Mouse (Mus musculus): ENCODE results near the gene Gm13083.
"Not testable (repeated sequence)": the region's sequence is repeated elsewhere in the genome, so short reads cannot be mapped to it uniquely, and the experiment has no call there.

The Gm13083 gene

DNA sequence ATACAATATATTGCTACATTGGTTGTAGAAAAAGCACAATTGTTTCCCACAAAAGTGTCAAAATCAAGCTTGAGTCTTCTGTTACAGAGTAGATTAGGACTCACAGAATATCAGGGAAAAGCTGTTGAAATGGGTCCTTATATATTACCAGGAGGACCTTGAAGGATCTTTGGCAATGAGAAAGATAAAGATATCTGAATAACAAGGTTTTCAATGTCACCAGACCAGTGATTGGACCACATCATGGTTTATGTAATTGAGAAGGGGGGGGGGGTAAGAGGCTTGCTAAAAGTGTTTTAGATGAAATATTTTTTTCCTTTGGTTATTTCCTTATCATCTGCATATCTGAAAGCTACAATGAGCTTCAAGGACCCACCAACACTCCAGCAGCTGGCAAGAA, at the start of gene Gm13083:
Gene Gm13083, plus strand, starts transcription at position 301 of the 400 bp plus-strand sequence.
- in situ Hi-C loops (cut with MboI, MseI) = not testable (repeated sequence)

DNA sequence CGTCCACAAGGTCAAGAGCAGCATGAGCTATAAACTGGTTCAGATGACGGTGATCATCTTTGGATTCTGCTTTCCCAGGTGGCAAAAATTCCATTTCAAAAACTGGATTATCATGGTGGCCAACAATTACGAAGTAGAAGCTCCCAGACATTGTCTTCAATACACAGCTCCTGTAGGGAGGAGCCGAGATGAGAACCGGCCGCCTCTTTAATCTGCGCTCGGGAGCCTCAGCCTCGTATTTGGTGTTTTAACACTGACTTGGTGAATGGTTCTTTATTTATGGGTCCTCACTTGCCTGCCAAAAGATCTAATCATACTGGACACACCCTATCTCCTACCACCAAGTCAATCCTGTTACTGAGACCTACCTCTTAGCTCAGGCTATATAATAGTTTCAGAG, 2.9 kb upstream of the Gm13083 start:
- in situ Hi-C loops (cut with MboI, MseI) = not testable (repeated sequence)

DNA sequence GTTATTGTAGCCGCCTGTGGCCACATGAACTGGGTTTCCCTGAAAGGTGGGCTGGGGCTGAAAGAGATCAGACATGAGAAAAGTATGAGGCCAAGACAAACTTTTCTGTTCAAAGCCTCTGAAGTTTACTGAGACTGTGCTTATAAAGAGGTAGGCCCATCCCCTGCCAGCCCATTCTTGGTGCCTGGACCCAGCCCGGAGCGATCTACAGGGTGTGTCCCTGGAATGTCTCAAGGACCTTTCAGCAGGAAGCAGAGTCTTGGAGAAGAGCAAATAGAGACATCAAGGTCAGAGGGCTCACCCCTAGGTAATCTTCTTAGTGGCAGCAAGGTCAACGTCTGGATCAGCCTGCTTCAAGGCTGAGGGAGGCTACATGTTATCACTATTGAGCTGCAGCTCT, 3.3 kb downstream of the Gm13083 start:
- in situ Hi-C loops (cut with MboI, MseI) = not testable (repeated sequence)

DNA sequence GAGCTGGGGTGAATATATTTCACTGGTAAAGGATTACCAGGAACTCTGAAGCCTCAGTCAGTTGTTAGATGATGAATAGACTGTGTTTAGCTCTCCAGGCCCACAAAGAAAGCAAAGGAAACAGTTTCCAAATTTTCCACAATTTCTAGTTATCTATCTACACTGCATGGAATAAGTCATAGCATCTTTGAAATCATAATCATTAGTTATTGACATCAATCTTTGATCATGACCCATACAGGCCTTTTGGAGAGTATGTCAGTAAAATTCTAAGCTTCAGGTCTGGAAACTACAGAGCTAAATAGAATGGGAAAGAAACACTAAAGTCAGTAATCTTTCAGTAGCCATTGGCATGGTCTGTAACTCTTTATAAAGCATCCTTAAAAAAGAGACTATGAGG, 42.3 kb downstream of the Gm13083 start, which contains the start of gene Gm13088:
Gene Gm13088, minus strand, starts transcription at position 101 of the 400 bp plus-strand sequence.
- in situ Hi-C loops (cut with MboI, MseI) = not testable (repeated sequence)

Measured in regulatory T cell (primary cell).